Mouse (Mus musculus) mesoderm, embryonic 11.5 days (tissue): ENCODE results near the gene Tnip1.

Experiments used
- DNase-seq: peaks from one replicate; pipeline ENCODE4 v3.0.0-alpha.2; 2012; ENCODE audit warnings: low read depth, low spot score

The Tnip1 gene

DNA sequence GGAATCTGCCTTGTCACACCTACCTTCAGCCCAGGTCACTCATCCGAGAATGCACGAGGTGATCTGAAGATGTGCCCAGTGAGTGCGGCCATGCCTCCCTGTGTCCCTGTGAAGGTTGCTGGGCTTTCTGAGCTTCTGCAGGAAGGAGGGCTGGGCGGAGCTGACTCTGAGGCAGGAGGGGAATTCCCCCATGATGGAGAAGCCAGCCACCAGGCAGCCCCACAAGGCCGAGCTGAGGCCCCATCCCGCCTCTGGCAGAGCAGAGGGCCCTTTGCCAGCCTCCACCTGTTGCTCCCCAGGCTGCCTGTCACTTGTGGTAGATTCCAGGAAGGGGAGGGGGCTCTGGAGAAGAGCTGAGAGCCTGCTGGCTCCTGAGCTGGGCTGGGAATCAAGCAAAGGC lies at the start of gene Tnip1:
Gene Tnip1, minus strand, starts transcription at position 108 of the 400 bp plus-strand sequence.
- DNase-seq: no peak

DNA sequence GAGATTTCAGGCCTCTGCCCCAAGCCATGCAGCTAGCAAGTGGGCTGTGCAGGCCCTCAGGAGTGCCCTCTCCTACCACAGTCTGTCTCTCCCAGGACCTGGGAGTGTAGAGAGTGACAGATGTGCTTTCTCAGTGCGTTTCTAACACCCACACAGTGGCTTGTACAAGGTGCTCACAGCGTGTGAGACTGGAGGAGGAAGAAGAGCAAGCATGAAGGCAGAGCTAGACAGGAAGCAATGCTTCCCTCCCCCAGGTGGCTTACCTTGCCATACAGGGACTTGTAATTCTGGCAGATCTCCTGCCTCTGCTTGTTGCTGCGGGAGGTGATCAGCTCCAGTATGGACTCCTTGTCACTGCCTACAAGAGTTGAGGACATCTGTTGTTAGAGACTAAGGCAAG lies 48.7 kb upstream of the Tnip1 start:
- DNase-seq: no peak

DNA sequence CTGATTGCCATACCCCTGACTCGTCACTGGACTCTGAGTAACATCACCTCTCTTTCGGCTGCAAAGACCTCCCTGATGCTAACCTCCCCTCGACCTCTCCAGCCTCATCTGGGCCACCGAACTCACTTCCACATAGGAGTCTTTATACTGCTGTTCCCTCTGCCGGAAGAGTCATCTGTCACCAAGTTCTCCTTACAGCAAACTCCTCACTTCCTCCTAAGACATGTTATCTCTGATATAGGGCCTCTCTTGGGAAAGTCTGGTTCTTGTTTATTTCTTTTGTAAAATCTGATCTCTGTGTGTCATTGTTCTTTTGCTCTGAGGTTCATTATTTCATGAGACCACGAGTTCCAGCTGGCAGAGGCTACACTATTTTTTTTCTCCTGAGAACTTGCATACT lies 45.5 kb upstream of the Tnip1 start:
- DNase-seq: no peak

DNA sequence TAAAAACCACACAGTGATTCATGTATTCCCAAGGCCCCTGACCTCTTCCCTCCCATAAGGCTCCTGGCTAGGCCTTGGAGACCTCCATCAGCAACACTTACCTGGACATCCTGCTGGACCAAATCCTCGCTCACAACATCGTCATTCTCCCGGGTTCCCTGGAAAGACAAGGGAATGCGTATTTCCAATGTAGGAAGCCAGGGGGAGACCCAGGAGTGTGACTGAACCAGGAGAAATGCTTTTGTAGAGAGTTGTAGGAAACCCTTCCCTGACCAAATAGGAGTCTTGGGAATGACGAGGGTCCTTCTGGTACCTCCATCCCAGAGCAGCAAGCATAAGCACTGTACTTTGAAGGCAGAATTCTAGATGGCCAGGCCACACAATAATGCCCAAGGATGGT lies 43.0 kb upstream of the Tnip1 start:
- no peak for DNase-seq

DNA sequence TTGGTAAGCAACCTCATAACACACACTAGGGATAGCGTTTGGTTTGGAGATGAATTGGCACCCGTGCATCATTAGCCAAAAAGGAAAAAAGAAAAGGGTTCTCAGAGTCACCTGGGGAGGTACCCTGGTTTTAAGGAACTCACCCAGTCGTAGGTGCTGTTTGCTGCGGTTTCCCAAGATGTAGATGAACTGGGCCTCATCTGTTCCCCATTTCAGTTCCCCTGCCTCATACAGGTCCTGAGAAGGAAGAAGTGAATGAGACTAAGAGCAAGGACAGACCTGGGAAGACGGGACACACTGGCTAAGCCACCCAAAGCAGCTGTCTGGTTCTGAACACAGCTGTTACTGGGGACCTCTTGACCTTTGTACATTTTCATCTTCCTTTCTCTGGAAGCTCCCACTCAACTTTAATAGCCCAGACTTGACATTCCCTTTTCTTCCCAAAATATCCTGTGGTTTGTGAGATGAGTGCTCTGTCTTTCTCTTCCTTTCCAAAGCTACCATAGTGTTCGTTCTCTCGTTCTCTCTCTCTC lies 42.3 kb upstream of the Tnip1 start:
- no peak for DNase-seq

DNA sequence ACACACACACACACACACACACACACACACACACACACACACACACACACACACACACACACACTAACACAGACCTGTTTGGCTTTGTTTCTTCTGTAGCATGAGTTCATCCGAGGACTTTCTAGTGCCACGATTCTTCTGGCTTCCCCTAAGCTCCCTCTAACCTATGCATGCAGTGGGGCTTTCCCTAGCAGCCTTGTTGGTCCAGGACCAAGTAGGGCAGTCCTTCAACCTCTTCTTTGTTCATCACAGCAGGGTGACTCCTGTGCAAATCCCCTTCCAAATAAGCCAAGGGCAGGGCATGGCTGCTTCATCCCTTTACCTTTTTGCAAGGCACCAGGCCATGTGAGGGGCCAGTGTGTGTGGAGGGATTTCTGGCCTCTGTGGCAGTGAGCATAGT lies 36.0 kb upstream of the Tnip1 start:
- no peak for DNase-seq

DNA sequence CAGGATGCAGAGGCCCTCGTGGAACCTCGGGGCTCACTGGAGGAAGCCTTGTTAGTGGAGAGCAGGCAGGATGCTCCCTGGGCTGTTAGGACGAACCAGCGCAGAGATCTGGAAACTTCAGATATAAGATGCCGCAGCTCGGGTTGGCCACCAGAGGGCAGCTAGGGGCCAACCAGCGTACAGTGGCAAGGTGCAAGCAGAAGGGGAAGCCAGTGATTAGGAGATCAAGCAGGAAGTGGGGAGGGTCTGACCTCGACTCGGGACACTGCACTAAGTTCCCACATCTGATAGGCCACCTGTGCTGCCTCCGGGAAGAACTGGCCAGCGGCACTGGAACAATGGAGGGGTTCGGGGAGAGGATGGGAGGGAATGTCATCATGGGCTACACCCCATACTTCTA lies 35.6 kb upstream of the Tnip1 start:
- peak; percentile 79 for DNase-seq

DNA sequence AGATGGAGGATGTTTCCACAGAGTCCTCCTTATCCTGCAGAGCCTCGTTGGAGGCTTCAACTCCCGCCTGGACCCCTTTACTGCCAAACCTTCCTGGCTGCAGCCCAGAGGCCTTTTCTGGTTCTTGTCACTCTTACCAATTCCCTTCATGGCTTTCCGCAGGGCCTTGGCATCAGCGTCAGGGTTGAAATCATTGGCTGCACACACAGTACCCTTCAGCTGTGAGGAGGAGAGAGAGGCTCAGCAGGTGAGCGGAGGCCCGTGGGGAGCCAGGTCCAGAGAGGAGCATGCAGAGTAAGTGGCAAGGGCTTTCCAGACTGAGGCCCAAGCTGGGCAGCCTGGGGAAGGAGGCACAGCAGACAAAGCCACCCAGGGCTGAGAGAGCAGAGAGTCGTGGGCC lies 33.5 kb upstream of the Tnip1 start:
- no peak for DNase-seq

DNA sequence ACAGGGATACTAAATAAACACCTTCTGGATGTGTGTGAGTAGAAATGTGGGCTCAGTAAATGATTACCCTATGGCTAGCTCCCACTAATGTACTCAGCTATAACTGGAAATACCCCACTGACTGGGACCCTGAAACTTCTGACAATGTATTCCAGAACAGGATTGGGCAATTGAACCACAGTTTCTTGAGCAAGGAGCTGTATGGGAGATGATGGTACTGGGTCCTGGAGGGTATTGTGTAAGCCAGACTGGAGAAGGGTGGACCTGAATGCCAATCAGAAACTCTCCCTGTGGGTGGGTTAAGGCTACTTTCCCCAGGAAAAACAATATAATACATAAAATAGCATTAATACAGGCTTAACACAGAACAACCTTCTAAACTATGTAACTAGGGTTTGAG lies 27.2 kb upstream of the Tnip1 start:
- no peak for DNase-seq

DNA sequence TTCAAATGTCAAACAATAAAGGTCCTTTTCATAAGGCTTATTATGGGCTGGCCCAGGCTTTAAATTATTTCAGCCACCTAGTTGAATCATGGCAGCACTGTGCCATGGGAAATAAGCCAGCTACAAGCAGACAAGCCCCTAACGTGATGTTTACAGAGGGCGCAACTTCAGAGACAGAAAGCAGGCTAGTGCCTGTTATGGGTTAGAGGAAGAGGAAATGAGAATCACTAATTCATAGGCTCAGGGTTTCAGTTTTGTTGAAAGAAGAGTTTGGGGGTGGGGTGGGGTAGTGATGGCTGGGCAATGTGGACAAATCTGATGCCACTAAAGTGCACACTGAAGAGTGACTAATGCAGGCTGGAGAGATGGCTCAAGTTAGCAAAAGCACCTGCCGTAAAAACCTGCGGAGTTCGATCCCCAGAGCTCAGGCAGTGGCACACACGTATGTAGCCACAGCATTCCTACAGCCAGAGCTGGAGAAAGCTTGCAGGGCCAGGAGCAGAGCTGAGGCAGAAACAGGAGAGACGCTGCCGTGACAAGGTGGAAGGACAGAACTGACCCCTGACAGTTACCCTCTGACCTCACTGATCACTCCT lies 26.1 kb upstream of the Tnip1 start:
- DNase-seq: no peak

DNA sequence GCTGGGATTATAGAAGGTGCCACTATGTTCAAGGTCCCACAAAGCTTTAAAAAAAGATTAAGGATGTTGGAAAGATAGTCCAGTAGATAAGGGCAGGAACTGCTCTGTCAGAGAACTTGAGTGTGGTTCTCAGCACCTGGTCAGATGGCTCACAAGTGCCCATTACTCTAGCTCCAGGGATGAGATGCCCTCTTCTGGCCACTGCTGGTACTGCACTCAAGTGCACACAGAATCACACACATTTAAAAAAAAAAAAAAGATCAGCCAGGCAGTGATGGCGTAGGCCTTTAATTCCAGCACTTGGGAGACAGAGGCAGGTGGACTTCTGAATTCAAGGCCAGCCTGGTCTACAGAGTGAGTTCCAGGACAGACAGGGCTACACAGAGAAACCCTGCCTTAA lies 25.3 kb upstream of the Tnip1 start:
- DNase-seq: peak; percentile 46

DNA sequence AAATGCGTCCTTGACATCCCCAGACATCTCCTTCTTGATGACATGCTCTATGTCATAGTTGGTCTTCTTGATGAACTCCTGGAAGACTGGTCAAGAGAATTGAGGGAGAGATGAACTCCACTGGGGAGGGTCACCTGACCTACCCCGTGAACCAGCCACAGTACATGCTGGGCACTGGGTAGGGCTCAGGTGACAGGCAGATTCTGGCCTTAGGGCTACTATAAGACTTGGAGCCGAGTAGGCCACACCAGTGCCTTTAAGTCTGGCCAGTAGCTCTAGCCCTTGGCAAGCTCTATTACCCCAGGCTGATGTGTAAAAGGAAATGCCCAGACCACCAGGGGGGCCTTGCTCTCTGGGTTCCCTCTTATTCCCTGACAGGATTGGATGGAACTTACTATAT lies 22.4 kb upstream of the Tnip1 start:
- DNase-seq: no peak

DNA sequence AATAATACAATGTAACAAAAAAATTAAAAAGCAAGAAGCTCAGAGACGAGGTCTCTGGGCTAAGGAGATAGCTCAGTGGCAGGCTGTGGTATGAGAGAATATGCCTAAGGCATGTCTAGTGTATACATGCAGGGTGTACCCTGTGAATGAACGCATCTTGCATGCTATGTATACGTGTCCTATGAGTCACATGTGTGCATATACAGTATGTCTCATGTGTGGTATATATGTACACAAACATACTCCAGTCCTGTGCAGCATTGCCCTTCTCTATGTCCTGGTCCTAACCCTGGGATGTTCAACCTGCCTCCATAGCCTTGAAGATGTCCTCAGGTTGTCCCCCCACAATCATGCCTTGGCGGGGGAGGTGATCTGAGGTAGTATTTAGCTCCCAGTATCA lies 21.9 kb upstream of the Tnip1 start:
- DNase-seq: no peak

DNA sequence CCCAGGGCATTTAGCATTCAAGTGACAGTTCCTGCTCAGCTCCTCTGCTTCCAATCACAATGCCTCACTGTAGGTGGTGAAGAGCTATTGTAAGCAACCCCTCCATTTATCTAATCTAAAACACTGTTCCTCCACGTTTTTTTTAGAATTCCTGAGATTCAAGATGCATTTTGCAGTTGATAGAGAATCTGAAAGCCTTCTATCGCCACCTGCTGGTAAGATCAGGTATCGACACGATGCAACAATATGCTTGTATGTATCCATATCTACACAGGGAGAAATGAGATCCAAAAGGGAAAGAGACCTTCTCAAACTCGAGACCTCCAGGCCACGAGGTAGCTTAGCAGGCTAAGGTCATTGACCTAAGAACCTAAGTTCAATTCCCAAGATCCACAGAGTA lies 21.4 kb upstream of the Tnip1 start:
- peak; percentile 77 for DNase-seq

DNA sequence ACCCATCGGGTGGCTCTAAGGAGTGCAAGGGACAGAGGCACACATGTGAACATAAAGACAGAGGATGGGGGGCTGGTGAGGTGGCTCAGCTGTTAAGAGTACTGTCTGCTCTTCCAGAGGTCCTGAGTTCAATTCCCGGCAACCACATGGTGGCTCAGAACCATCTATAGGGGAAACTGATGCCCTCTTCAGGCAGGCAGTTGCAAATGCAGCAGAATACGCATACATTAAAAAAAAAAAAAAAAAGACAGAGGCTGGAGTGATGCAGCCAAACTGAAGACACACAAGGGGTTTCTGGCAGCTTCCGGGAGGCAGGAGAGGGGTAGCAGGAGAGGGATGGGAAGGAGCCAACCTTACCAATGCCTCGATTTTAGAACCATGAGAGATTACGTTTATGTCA lies 19.8 kb upstream of the Tnip1 start:
- DNase-seq: no peak

DNA sequence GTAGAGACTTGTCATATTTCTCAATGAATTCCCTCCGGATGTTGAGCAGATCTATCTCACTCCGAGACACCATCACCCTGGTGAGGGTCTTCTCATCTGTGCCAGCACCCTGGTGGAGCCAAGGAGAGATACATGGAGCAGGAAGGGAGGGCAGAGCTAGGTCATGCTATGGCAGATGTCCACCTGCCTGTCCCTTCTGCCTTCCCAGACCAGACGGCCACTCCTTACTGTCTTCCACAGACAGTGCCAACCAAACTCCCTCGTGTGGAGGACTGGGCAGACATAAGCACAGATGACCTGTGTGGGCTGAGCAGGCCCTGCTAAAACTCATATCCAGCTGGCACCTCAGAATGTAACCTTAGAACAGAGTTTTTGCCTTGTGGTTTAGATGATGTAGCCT lies 18.9 kb upstream of the Tnip1 start:
- no peak for DNase-seq

DNA sequence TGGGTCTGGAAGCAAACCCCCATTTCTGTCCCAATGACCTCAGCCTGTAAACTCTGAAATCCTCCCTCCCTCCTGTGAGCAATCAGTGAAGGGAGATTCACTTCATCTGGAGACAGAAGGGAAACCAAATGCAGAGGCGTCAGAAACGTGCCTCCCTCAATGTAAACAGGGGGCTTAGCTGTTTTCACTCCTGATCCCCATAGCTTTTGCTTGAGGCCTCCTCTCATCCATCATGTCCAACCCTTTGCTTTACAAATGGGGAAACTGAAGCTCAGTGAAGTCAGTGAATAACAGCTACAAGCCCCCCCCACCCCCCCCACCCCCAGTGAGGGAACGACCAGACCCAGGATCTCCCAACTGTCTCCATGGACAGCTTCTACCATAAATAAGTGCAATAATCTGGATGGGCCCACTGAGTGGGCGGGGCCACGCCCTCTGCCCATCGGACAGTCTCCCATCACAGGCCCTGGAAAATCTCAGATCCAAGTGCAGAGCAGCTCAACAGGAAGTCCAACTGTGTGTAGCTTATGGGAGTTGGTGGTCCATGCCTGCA lies 14.7 kb upstream of the Tnip1 start:
- no peak for DNase-seq

DNA sequence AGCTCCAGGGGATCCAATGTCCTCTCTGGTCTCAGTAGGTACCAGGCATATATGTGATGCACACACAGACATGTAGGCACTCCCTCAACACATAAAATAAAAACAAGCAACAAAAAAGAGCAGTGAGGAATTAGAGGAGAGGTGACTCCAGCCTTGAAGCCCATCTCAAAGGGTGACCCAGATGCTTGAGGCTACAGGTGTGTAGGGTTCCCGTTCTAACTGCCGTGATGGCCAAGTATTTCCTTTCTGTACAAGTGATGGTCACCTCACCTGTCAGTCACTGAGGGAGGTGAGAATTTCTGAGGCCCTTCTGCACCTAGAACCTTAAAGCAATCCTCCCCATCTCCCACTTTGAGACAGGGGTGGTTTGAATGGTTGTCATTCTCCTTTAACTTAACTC lies 13.6 kb upstream of the Tnip1 start:
- no peak for DNase-seq

DNA sequence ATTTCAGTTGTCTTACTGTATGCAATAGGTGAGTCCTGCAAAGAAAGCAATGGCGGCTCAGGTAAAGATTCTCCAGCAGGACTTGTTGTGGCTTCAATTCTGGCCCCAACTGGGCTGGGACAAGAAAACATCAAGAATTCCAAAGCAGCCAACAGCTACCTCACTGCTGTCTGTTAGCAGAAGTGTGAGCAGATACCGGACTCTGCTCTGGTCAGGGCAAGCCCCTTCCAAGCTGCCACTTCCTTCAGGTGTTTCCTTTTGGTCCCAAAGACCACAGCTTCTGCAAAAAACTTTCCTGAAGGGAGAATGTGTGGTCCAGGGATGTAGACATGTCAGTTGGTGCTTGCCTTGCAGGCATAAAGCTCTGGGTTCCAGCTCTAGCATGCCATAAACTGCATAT lies 13.0 kb upstream of the Tnip1 start:
- no peak for DNase-seq

DNA sequence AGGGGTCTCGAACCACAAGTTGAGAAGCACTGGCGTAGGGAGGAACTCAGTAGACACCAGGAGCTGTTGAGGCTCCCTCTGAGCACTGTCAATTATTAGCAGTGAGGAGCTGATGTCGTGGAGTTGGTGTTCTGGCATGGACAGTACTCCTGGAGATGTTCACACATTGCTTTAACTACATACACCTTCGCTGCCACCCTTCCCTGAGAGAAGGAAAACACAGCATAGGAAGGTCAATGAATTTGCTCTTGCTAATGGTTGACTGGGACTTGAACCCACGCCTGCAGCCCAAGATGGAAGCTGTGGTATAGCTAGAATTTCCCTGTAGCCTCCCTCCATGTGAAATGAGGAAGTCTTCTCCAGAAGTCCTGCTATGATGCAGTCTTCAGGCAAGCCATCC lies 12.6 kb upstream of the Tnip1 start:
- no peak for DNase-seq

DNA sequence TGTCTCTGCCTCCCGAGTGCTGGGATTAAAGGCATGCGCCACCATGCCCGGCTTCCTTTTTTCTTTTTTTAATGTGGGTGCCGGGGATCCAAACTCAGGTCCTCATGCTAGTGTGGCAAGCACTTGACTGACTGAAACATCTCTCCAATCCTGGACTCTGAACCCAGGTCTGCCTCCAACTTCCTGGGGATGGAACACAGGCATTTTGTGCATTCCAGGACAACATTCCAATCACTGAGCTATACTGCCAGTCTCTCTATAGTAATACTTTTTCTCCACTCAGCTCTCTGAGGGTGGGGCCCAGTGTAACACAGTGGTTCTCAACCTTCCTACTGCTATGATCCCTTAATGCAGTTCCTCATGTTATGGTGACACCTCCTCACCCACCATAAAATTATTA lies 11.9 kb upstream of the Tnip1 start:
- DNase-seq: no peak

DNA sequence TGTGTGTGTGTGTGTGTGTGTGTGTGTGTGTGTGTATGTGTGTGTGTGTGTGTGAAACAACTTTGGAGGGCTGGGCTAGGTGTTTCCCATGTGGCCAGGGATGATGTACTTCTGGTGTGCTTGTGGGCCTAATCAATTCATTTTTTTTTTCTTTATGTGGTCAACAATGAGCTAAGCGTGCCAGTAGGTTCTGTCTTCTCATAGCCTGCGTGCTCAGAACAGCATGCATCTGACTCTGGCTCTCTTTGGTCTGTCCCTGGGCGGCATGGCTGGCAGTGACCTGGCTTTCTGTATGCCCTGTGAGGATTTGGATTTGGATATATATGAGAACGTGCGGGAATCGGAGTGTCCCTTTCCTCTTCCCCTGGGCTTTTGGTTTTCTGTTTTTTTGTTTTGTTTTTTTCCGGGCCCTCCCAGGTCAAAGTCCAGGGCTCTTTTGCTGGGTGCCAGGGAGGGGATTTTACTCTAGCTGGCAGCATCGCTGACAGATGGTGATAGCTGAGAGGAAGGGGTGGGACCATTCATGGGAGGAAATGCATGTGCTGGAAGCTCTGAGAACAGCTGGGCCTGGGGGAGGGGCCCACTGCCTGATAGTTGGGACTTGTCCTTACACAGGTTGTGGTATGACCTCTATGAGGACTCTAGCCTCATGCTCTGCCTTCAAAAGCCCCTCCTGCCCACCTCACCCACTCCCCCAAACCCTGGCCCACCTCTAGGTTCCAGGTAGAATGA lies 10.9 kb upstream of the Tnip1 start:
- DNase-seq: peak; percentile 38

DNA sequence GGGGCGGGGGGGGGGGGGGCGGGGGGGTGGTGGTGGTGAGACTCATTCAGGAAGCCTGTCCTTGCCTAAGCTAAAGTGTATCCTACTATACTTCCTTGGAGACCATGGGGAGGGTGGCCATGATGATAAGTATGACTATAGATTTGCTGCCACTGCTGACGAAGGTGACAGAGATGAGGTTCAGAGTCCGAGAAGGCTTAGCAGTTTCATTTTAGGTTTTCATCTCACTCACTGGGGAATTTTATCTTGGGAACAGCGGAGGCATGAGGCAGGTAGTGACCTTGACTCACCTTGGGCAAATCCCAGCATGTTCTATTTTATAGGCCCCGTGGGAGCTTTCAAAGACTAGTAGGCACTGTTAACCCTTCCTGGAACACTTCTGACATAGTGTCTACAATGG lies 10.1 kb upstream of the Tnip1 start:
- DNase-seq: no peak
